In the genomic region with DNA sequence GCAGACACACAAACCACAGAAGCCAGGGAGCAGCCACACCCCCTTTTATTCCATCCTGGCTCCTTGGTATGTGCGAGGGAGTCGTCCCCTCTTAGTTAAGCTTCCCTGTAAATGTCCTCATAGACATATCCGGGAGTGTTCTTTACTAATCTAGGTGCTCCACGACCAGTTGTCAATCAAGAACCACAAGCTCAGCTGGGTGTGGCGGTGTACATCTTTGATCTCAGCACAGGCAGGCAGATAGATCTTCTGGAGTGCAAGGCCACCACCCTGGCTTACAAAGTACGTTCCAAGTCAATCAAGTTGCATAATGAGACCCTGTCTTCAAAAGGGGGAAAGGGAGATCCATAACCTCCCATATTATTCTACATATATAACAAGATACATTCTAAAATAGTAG, we compare ENCODE assay signal across 16 mouse cellular contexts. TPM values are rescaled to one million over a fixed set of nuclear protein-coding genes. Genes with fewer than 3 reads are reported as not detected.
"Had no signal": no experiment of that assay in that cellular context is flagged by ENCODE, and none has a peak within 500 bp of the region (broad histone marks: within the 10 kb centered on the region; RNA-seq: fewer than 3 reads in every experiment).

No protein-coding gene starts in this region.

- ATAC-seq: midbrain, embryonic 16.5 days had no signal

- H3K4me2 ChIP-seq: kidney, embryonic 15.5 days; liver, embryonic 15.5 days; lung, embryonic 14.5 days; midbrain, embryonic 12.5 days had no signal

- DNase-seq: kidney, adult 18-20 months; kidney, postnatal 14 days; lung, embryonic 14.5 days; lung, postnatal 10 days; lung, postnatal 4 days; right cerebral cortex, adult 18-20 months; spleen, adult 18-20 months; thymus, adult 18-20 months had no signal

- H3K27ac ChIP-seq: kidney, embryonic 15.5 days; left cerebral cortex, adult 2 months; limb, embryonic 10.5 days; midbrain, embryonic 12.5 days had no signal

- H3K36me3 ChIP-seq: kidney, embryonic 15.5 days; limb, embryonic 10.5 days; liver, embryonic 15.5 days; midbrain, embryonic 12.5 days had no signal

- H3K9ac ChIP-seq: kidney, embryonic 15.5 days; liver, embryonic 15.5 days; lung, embryonic 14.5 days; midbrain, embryonic 12.5 days had no signal

- H3K27me3 ChIP-seq: kidney, embryonic 15.5 days; liver, embryonic 15.5 days; midbrain, embryonic 12.5 days had no signal

- H3K9me3 ChIP-seq: kidney, embryonic 15.5 days; limb, embryonic 10.5 days; liver, embryonic 15.5 days; midbrain, embryonic 12.5 days had no signal

- H3K4me3 ChIP-seq: kidney, embryonic 15.5 days; left cerebral cortex, adult 2 months; limb, embryonic 10.5 days; liver, embryonic 15.5 days; midbrain, embryonic 12.5 days had no signal

RNA-seq across cellular contexts. Expression of gene Stap1, which starts 2.4 kb away (rescaled TPM):
- total RNA-seq: layer of hippocampus, postnatal 25 days; left cerebral cortex, postnatal 14 days had no signal
